Mouse (Mus musculus) cerebellum, adult 2 months (tissue): ENCODE measurements around the gene Myh15.

Experiments
- CTCF ChIP-seq: fragments of 200-500 bp; IDR thresholded peaks from 2 replicates; pipeline ENCODE4 v1.5.1; 2011; ENCODE audit warnings: low read depth, mild to moderate bottlenecking, control low read depth, low read length, moderate library complexity, borderline replicate concordance; ENCODE audit not compliant: insufficient read depth
- POLR2A ChIP-seq: fragments of 200-500 bp; IDR thresholded peaks from 2 replicates; pipeline ENCODE4 v1.6.1; 2011; ENCODE audit warnings: low read length, control low read depth, borderline replicate concordance; ENCODE audit not compliant: insufficient read depth

GRCm38 (mm10) chr16:49128015-49128414, 70.7 kb downstream of the Myh15 start:
- TF ChIP-seq POLR2A (no peak), CTCF (no peak)
